Mouse (Mus musculus): ENCODE measurements around the gene Cyp2c23.

DNA sequence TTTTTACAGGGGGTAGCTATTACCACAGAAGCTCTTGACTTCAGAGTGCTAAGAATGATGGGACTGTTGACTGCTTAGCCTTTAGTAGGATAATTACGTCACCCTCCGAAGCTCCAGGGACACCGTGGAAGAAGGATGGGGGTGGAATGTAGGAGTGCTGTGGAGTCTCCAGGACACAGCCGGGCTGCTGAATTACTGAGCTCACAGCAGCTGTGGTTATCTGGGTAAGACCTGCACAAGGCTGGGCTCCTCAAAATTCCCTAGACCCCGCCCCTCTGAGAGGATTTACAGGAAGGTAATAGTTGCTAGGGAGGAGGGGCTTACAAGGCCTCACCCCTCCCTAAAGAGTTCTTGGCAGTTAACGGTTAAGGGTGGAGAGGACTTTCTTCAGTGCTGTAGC lies 52.3 kb downstream of the Cyp2c23 start:
- TF ChIP-seq POLR2A (IDR thresholded peaks at IDR 0.05; ENCODE audit: insufficient read depth, low read depth, low read length) (no peak), CTCF (IDR thresholded peaks at IDR 0.05) (no peak)

All from heart, adult 2 months (tissue).